Mouse (Mus musculus) spleen, embryonic (tissue): ENCODE measurements around the gene Dusp28.
"Not testable (repeated sequence)": the region's sequence is repeated elsewhere in the genome, so short reads cannot be mapped to it uniquely, and the experiment has no call there.

Experiments
- CTCF ChIA-PET: fragments of 350-600 bp; sonication (Branson Sonifier 250); formaldehyde crosslinking; loops from one replicate; lab custom pipeline; 2022; lab: Charles Lee

Gene Dusp28

GRCm38 (mm10) chr1:92936467-92936866 lies 29.7 kb downstream of the Dusp28 start:
- CTCF ChIA-PET, result no interaction called here

GRCm38 (mm10) chr1:92937797-92938196 lies 31.0 kb downstream of the Dusp28 start:
- CTCF ChIA-PET, result no interaction called here

GRCm38 (mm10) chr1:92939746-92940145 lies 33.0 kb downstream of the Dusp28 start:
- CTCF ChIA-PET, result no interaction called here

DNA sequence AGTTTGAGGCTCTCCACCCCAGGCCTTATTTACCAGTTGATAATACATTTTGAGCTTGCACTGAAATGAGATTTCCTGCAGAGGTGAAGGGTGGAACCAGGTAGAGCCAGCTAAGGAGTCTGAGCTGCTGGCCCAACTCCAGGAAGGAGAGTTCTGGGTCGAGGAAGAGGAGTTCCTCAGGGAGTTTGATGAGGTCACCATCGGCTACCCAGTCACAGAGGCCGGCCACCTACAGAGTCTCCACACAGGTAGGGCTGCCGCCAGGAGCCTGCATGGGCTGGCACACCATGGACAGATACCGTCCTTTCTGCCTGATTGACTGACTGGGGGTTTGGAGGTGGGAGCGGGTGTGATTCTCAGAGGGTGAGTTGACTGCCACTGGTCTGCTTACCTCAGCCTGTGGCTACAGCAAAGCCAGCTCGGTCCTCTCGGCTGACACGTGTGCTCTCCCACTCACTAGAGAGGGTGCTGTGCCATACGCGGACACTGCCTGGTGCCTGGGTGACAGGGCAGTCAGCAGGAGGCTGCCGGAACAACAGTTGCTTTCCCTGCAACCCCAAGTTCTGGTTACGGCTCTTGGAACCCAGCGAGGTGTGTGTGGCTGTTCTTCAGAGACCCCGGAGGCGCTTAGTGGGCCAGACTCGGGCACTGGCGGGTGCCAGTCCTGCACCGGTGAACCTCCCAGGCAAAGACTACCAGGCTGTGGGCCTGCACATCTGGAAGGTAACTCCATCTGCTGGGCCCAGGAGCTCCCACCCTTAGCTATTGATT lies 36.6 kb downstream of the Dusp28 start:
- CTCF ChIA-PET, result no interaction called here

- CTCF ChIA-PET, result no interaction called here
Observed at GRCm38 (mm10) chr1:92947966-92948365, 41.2 kb downstream of the Dusp28 start.

DNA sequence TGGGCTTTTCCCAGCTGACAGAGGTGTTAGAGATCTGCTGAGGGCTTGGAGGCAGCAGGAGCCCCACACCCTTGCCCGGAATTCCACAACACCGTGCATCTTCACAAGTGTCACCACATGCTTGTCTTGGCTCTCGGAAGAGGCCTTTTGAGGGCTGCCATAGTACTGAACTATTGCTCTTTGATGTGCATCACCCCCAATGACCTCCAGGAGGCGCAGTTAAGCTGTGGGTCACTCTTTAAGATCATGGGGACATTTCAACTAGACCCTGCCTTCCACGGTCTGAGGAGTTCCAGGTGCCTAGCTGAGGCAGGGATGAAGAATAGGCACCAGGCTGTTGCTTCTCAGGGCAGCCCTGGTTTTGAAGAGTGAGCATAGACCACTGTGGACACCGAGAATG lies 42.6 kb downstream of the Dusp28 start:
- CTCF ChIA-PET, result no interaction called here

- CTCF ChIA-PET, result no interaction called here
Observed at GRCm38 (mm10) chr1:92950607-92951006, 43.8 kb downstream of the Dusp28 start, which contains the start of gene Gpr35. Gene Gpr35 (plus strand): TSS chr1:92950865.

DNA sequence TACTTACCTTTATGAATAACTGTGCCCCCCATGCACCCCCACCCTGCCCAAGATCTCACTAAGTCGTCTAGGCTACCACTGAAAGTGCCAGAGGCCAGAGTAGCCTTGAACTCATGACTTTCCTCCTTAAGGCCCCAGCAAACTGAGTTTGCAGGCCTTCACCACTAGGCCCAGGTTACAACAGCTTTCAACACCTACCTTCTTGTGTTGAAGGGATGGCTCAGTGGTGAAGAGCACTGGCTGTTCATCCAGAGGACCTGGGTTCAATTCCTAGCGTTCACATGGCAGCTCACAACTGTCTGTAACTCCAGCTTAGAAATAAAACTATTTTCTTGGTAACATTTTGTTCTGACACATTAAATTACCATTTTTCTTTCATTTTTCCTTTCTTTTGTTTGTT lies 46.9 kb downstream of the Dusp28 start:
- CTCF ChIA-PET, result no interaction called here

DNA sequence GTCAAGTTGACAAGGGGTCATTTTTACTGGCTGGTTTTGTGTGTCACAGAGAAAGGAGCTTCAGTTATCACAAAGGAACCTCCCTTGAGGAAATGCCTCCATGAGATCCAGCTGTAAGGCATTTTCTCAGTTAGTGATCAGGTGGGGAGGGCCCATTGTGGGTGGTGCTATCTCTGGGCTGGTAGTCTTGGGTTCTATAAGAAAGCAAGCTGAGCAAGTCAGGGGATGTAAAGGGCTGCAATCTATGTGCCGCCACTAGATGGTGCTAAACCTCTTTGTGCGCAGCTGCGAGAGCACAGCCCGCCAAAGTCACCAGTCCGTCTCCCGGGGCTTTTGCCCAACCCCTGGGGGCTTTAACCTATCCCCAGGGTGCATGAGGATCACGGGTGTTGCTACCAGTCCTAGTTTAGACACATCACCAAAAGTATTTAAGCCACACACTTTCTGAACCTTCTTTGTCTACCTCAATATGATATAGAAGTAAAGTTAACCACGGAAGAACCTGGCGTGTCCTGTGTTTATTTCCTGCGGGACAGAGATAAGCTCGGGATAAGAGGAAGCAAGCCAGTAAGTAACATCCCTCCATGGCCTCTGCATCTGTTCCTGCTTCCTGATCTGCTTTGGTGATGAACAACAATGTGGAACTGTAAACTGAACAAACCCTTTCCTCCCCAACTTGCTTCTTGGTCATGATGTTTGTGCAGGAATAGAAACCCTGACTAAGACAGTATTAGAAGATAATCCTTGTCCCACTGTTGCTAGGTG lies 50.0 kb downstream of the Dusp28 start:
- CTCF ChIA-PET, result not testable (repeated sequence)
